Mouse (Mus musculus) midbrain, embryonic 14.5 days (tissue): ENCODE data around the gene Rhox4f. TPM values are rescaled to one million over a fixed set of nuclear protein-coding genes. Genes with fewer than 3 reads are reported as not detected.
"Not testable (repeated sequence)": the region's sequence is repeated elsewhere in the genome, so short reads cannot be mapped to it uniquely, and the experiment has no call there.

Experiments
- ATAC-seq: fragments of 200-750 bp; cut with Nextera tagmentation; 2 replicates; pipeline ENCODE4 v1.8.0; 2017; ENCODE audit warnings: moderate number of reproducible peaks, moderate library complexity; ENCODE audit not compliant: low FRiP score, low TSS enrichment
- DNase-seq: peaks from one replicate; pipeline ENCODE4 v3.0.0-alpha.2; 2015
- H3K27ac ChIP-seq: fragments of 300-500 bp; sonication (generic); replicated peaks from 2 replicates; pipeline ENCODE4 v1.5.1; 2014; ENCODE audit warnings: mild to moderate bottlenecking, low read depth, low read length, moderate library complexity
- H3K27me3 ChIP-seq: fragments of 300-500 bp; sonication (generic); 2 replicates; pipeline ENCODE4 v1.6.1; 2014; ENCODE audit warnings: low read length, control low read depth, mixed read lengths; ENCODE audit not compliant: control insufficient read depth, insufficient read depth
- H3K36me3 ChIP-seq: fragments of 300-500 bp; sonication (generic); 2 replicates; pipeline ENCODE4 v1.6.1; 2014; ENCODE audit warnings: low read length, control low read depth; ENCODE audit not compliant: control insufficient read depth, insufficient read depth
- H3K4me1 ChIP-seq: fragments of 300-500 bp; sonication (generic); 2 replicates; pipeline ENCODE4 v1.6.1; 2014; ENCODE audit warnings: mild to moderate bottlenecking, antibody characterized with exemption, low read length, control low read depth; ENCODE audit not compliant: control insufficient read depth, insufficient read depth
- H3K4me2 ChIP-seq: fragments of 300-500 bp; sonication (generic); 2 replicates; pipeline ENCODE4 v1.6.1; 2014; ENCODE audit warnings: mild to moderate bottlenecking, low read length, moderate library complexity
- H3K4me3 ChIP-seq: fragments of 300-500 bp; sonication (generic); replicated peaks from 2 replicates; pipeline ENCODE4 v1.5.1; 2014; ENCODE audit warnings: low read depth, low read length
- H3K9ac ChIP-seq: fragments of 300-500 bp; sonication (generic); replicated peaks from 2 replicates; pipeline ENCODE4 v1.6.1; 2014; ENCODE audit warnings: mild to moderate bottlenecking, low read length, moderate library complexity
- H3K9me3 ChIP-seq: fragments of 300-500 bp; sonication (generic); 2 replicates; pipeline ENCODE4 v1.6.1; 2016; ENCODE audit warnings: low read length, control low read depth, mixed read lengths; ENCODE audit not compliant: control insufficient read depth
- WGBS: fragments of 180-500 bp; shearing (Covaris S2); extraction: QIAGEN DNeasy Blood & Tissue Kit; methylation state at CpG from one replicate; pipeline ENCODE4 v1.1.7; 2014; 5-methylcytosine and 5-hydroxymethylcytosine counted together
- polyA plus RNA-seq: library from polyadenylated mRNA; unstranded; fragments of >200 nt; fragmentation: Nextera tagmentation; extraction: Ambion mirVana; gene quantifications from 2 replicates; pipeline ENCODE4 v1.2.1, GENCODE M21; 2014

Rhox4f gene
- polyA plus RNA-seq = not detected in 2 replicates

DNA sequence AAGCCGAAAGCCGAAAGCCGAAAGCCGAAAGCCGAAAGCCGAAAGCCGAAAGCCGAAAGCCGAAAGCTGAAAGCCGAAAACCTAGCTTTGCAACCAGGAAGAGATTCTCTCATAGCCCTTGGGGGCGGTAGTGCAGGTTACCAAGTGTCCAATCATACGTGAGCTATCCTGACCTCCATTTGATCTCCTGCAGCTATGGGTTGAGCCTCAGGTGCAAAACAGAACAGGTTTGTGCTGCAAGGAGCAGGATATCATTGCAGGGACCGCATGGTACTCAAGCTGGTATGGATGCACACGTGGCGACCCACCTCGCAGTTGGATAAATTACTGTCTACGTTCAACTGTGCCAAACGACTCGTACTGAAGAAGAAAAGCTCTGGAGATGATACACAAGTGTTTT, at the start of gene Rhox4f:
Rhox4f (minus strand) TSS at position 101 of the 400 bp plus-strand sequence.
- H3K4me3 ChIP-seq, H3K27me3 ChIP-seq, H3K4me1 ChIP-seq, H3K36me3 ChIP-seq, H3K9ac ChIP-seq, DNase-seq, H3K4me2 ChIP-seq, ATAC-seq, H3K27ac ChIP-seq, H3K9me3 ChIP-seq: not testable (repeated sequence)
- 93% methylated on average over 15 of the region's 19 CpGs for WGBS

DNA sequence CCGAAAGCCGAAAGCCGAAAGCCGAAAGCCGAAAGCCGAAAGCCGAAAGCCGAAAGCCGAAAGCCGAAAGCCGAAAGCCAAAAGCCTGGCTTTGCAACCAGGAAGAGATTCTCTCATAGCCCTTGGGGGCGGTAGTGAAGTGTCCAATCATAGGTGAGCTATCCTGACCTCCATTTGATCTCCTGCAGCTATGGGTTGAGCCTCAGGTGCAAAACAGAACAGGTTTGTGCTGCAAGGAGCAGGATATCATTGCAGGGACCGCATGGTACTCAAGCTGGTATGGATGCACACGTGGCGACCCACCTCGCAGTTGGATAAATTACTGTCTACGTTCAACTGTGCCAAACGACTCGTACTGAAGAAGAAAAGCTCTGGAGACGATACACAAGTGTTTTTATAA, 43.7 kb upstream of the Rhox4f start, which contains the start of gene Rhox4g:
Rhox4g (minus strand) TSS at position 101 of the 400 bp plus-strand sequence.
- DNase-seq, H3K27ac ChIP-seq, H3K36me3 ChIP-seq, H3K4me2 ChIP-seq, H3K4me3 ChIP-seq, H3K9ac ChIP-seq, ATAC-seq, H3K9me3 ChIP-seq, H3K27me3 ChIP-seq, H3K4me1 ChIP-seq: not testable (repeated sequence)
- WGBS = 90% methylated on average over 16 of the region's 20 CpGs

GRCm38 (mm10) chrX:37643370-37643769, 35.9 kb upstream of the Rhox4f start, which contains the start of gene Rhox2g:
TSS of gene Rhox2g (minus strand) at chrX:37643470.
- not testable (repeated sequence) for ATAC-seq, H3K9ac ChIP-seq, H3K4me2 ChIP-seq, DNase-seq, H3K9me3 ChIP-seq, H3K4me1 ChIP-seq, H3K4me3 ChIP-seq, H3K27me3 ChIP-seq, H3K27ac ChIP-seq, H3K36me3 ChIP-seq
- WGBS = 90% methylated on average over 6 of the region's 6 CpGs

GRCm38 (mm10) chrX:37628512-37628911, 21.0 kb upstream of the Rhox4f start, which contains the start of gene Rhox3g:
TSS of gene Rhox3g (minus strand) at chrX:37628612.
- not testable (repeated sequence) for ATAC-seq, H3K27me3 ChIP-seq, DNase-seq, H3K9me3 ChIP-seq, H3K4me2 ChIP-seq, H3K9ac ChIP-seq, H3K36me3 ChIP-seq, H3K4me3 ChIP-seq, H3K27ac ChIP-seq, H3K4me1 ChIP-seq
- WGBS = 87% methylated on average over 2 of the region's 2 CpGs

GRCm38 (mm10) chrX:37580692-37581091, 26.8 kb downstream of the Rhox4f start, which contains the start of gene Rhox3f:
TSS of gene Rhox3f (plus strand) at chrX:37580992.
- not testable (repeated sequence) for H3K9ac ChIP-seq, H3K27me3 ChIP-seq, H3K27ac ChIP-seq, H3K9me3 ChIP-seq, H3K4me3 ChIP-seq, H3K4me1 ChIP-seq, H3K4me2 ChIP-seq, DNase-seq, H3K36me3 ChIP-seq, ATAC-seq

- not testable (repeated sequence) for DNase-seq, H3K4me1 ChIP-seq, ATAC-seq, H3K4me3 ChIP-seq, H3K27ac ChIP-seq, H3K9ac ChIP-seq, H3K27me3 ChIP-seq, H3K36me3 ChIP-seq, H3K9me3 ChIP-seq, H3K4me2 ChIP-seq
- WGBS = 80% methylated on average over 2 of the region's 2 CpGs
These were observed 34.9 kb downstream of the Rhox4f start for GRCm38 (mm10) chrX:37572638-37573037.

- 88% methylated on average over 5 of the region's 8 CpGs for WGBS
- H3K4me2 ChIP-seq, H3K9me3 ChIP-seq, ATAC-seq, H3K27ac ChIP-seq, H3K4me1 ChIP-seq, H3K9ac ChIP-seq, DNase-seq, H3K27me3 ChIP-seq, H3K36me3 ChIP-seq, H3K4me3 ChIP-seq: not testable (repeated sequence)
These were observed 36.4 kb downstream of the Rhox4f start, which contains the start of gene Rhox2f for GRCm38 (mm10) chrX:37571105-37571504. TSS of gene Rhox2f (plus strand) at chrX:37571405.

DNA sequence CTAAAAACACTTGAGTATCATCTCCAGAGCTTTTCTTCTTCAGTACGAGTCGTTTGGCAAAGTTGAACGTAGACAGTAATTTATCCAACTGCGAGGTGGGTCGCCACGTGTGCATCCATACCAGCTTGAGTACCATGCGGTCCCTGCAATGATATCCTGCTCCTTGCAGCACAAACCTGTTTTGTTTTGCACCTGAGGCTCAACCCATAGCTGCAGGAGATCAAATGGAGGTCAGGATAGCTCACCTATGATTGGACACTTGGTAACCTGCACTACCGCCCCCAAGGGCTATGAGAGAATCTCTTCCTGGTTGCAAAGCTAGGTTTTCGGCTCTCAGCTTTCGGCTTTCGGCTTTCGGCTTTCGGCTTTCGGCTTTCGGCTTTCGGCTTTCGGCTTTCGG, 50.4 kb downstream of the Rhox4f start, which contains the start of gene Rhox4e:
Rhox4e (plus strand) TSS at position 301 of the 400 bp plus-strand sequence.
- not testable (repeated sequence) for H3K4me2 ChIP-seq, H3K9me3 ChIP-seq, H3K36me3 ChIP-seq, H3K4me3 ChIP-seq, H3K27me3 ChIP-seq, H3K9ac ChIP-seq, ATAC-seq, H3K4me1 ChIP-seq, H3K27ac ChIP-seq, DNase-seq
- 80% methylated on average over 10 of the region's 18 CpGs for WGBS
